Mouse (Mus musculus): Measurements from ENCODE around the gene Palmd.
A peak's percentile ranks its signal among the peaks of the same experiment; 100 is the strongest.

The Palmd gene

DNA sequence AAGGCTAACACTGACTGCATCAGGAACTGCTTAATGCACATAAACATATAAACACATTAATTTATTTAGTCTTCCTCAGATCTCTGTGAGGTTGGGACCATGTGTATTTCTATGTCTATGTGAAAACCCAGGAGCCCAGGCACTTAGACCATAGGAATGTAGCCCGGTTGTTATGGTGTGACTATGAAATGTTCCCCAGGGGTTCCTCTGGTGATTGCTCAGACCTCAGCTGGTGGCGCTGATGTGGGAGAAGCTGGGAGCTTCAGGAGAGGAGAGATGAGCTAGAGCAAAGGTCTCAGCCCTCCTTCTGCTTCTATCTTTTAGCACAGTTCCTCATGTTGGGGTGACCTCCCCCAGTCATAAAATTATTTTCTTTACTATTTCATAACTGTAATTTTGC, 8.4 kb downstream of the Palmd start:
- no peak for DNase-seq (ENCODE audit: low spot score in 2 of 2)

DNA sequence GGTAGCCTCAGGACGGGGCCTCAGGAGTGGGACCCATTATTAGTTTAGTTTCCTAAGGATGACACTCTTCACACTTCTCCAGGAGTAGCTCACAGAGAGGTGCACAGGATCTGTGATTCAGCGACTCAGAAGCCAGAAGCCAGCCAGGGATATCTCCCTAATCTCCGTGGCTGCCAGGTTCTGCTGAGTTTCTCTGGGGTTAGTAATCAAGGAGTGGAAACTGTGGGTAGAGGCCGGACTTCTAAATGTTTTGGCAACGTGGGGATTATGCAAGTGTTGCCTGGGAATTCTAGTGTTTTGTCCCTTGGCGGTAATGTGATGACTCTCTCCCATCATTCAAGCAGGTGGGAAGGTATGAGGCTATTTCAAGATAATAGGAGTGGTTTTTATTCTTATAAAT, 13.7 kb downstream of the Palmd start:
- DNase-seq (ENCODE audit: low spot score in 2 of 2), result no peak

DNA sequence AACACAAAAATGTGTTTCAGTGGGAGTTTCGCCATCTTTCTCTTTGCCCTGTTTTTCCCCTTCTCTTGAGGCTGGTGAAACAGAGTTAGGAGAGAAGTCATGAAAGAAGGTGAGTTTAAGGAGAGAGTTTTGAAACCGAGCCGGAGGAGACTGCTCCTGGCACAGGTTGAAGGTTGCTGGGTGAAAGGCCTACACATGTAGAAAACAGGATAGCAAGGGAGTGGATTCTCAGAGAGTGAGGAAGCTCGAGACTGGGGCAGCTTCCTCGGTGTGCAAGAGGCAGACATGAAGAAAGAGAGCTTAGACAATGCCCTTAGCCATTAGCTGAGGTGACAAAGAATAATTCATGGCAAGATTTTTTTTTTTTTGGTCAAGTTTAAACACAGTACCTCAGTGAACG, 15.4 kb downstream of the Palmd start:
- DNase-seq (ENCODE audit: low spot score in 2 of 2), result no peak

DNA sequence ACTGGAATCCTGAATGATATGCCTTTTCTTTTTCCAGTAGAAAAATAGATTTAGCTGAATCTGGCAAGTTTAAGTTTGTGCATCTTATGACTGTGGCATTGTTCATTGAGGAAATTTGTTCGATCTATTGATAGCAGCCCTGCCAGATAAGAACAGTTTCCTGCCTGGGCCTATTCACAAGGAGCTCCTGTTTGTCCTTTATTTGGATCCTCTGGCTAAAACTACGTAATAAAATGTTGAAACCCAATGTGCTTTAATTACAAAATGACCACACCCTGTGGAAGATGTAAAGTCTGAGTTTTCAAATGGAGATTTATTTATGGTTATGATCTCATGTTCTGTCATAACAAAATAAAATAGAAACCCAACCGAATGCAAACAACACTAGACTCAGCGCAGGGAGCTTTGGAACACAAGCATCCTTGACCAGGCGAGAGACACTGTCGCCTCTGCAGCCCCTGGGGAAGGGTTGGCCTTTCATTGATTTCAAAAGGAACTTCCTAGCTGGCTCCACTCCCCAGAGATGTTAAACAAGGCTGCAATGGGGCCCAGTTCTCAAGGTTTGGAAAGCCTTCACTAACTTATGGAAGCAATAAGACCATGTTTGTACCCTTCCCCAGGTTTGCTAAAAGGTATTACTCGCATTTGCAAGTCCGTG, 16.4 kb downstream of the Palmd start:
- DNase-seq (ENCODE audit: low spot score in 2 of 2), result no peak

DNA sequence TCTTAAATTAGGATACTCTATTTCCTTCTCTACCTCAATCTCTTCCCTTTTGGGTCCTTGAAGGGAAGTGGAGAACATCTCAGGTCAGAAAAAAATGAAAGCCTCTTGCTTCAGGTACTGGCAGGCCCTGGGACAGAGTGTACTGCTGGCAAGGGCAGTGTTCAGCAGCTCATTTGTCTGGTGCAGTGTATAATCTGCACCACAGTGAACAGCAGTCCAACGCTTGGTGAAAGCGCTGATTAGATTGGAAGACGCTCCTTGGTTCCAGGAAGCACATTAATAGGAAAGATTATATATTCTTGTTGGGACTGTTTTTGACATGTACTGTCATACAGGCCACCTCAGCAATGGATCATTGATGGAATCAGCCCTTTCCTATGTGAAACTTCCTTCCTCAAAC, 17.3 kb downstream of the Palmd start:
- no peak for DNase-seq (ENCODE audit: low spot score in 2 of 2)

DNA sequence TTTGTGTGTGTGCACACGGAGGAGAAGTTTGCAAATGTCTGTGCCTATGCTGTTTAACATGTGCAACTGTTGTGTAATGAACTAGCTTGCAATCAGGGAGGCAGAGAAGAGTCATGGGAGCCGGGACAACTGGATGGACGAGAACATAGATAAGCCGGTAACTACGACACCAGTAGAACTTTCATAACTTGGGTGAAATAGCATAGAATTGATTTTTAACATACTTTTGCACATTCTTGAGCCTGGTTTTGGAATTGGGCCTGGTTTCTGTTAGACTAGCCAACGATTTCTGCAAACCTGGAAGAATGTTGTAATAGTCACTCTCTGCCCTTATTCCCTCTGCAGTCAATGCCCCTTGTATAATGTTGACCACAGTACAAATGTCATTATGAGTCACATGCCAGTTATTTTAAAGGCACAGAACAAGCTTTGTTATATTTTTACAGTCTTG, 18.1 kb downstream of the Palmd start:
- DNase-seq (ENCODE audit: low spot score in 2 of 2), result no peak

DNA sequence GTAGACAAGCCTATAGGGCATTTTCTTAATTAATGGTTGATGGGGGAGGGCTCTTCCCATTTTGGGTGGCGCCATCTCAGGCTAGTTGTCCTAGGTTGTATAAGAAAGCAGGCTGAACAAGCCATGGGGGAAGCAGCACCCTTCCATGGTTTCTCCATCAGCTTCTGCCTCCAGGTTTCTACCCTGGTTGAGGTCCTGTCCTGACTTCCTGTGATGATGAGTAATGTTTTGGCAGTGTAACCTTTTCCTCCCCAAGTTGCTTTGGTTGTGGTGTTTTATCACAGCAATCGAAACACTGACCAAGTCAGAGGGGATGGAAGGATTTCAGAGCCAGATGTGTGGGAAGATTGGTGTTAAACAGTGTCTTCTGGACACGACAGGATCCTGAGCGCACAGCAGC, 22.3 kb downstream of the Palmd start:
- DNase-seq (ENCODE audit: low spot score in 2 of 2), result no peak

DNA sequence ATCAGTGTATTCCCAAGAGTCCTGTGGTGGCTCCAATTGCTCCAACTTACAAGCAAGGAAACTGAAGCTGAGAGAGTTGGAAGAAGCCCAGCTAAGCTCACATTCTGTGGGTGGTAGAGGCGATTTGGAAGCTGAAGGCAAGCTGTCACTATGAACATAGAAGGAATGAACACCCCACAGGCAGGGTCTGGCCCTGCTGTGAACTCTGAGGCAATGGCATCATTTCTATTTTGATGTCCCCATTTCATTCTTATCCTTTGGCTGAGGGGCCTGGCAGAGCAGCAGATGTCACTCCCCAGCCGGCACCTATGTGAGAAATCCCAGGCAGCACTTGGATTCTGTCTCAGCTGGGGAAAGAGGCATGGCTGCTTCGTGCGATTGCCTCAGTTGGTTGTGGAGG, 25.4 kb downstream of the Palmd start:
- no peak for DNase-seq (ENCODE audit: low spot score in 2 of 2)

DNA sequence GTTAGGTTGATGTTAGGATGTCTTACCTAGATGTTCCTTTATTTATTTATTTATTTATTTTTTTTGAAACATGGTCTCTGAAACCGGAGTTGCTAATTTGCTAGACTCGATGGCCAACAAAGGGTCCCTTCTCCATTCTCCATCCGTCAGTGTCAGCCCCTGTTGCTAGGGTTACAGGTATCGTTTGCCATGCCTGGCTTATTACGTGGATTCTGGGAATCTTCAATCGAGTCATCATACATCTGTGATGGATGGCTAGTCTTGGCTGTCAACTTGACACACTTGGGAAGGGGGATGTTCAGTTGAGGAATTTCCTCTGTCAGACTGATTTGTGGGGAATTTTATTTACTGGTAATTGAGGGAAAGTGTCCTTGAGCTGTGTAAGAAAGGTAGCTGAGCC, 26.0 kb downstream of the Palmd start:
- DNase-seq (ENCODE audit: low spot score in 2 of 2), result no peak

DNA sequence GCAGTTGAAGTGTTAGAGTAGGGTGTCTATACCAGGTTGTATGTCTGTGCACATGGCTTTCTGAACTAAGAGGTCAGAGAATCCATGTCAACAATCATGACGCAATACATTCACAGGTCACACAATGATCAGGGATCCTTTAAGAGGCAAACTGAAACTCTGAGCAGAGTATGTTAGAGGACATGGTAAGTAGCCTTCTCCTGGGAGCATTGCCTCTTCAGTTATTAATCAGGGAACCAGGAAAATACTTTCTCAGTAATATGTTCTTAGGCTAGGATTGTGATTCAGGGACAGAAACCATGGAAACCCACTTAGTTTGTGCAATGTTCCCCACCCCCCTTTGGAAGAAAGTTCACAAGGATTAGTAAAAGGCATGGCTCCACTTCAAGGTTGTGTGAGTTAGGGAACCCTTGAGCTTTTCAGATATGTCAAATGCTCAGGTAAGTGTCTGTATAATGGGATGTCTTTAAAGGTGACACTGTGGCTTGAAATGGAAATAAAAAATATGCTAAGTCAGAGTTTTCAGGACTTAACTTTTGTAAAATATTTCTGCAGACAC, 27.1 kb downstream of the Palmd start:
- DNase-seq (ENCODE audit: low spot score in 2 of 2), result no peak

DNA sequence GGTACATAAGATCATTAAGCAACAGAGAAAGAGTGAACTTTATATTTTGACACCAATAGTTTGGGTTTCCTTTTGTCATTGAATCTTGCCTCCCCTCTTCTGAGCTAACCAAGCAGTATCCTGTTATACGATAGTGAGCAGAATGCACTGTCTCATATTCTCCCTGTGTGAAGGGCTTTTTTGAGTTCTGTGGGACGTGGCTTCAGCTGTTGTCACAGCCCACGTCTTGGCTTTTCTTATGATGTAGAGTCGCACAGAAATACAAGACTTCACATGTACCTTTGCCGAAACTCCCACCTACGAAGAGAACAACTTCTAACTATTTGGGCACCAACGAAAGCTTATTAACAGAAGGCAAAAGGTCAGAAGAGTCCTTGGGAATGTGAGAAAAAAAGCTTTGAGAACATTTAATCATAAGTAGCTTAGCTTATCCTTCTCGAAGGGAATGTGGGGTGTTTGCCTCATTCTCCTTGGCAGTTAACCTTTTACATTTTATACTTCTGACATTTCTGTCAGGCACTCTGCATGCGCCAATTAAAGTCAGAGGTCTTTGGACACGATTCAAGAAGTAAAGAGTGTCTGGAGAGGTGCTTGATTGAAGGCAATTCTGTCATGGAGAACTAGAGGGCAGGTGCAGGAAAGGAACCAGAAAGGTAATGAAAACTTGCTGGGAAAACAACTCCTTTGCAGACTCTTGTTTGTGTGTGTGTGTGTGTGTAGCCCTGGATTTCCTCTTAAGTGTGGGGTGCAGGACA, 27.8 kb downstream of the Palmd start:
- DNase-seq (ENCODE audit: low spot score in 2 of 2), result no peak

DNA sequence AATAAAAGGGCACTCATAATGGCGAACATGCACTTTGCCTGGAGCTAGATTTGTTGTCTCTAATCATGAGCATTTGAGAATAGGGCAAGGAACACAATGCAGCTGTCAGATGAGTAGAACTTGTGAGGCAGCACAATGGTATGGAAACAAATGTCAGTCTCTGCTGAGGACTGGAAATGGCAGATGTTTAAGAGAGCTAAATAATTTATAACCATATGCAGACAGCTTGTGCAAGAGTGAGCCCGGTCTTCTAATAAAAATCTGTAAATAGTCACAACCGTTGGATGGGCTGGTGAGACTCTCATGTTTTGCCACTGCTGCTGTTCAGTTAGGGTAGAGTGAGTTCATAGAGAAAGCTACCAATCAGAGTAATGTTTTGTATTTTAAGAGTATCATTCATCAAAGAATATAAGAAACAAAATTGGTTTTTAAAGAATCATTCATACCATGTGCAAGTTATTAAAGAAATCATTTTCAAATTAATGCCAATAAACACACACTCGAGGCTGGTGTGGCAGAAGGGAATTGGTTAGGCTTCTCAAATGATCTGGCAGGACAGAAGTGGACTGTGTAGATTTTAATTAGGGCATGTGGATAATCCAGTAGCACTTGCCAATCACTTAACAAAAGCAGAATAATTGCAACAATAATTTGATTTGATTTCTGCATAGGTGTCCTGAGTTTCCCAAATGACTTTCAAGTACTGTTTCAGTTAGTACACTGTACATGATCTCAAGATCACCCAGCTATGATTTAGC, 31.7 kb downstream of the Palmd start:
- DNase-seq (ENCODE audit: low spot score in 2 of 2), result no peak

DNA sequence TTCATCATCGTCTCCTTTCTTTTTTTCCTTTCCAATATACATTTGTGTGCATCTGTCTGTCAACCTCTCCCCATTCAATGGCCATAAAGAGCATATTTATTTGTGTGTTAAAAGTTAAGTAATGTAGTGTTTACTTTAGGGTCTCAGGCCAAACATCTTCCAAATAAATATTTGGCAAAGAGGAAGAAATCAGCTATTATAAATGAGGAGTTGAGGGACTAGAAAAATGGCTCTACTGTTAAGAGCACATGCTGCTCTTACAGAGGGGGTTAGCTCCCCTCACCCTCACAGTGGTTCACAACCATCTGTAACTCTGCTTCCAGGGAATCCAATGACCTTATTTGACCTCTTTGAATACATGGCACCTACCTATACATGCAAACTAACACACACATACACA, 35.6 kb downstream of the Palmd start:
- no peak for DNase-seq (ENCODE audit: low spot score in 2 of 2)

DNA sequence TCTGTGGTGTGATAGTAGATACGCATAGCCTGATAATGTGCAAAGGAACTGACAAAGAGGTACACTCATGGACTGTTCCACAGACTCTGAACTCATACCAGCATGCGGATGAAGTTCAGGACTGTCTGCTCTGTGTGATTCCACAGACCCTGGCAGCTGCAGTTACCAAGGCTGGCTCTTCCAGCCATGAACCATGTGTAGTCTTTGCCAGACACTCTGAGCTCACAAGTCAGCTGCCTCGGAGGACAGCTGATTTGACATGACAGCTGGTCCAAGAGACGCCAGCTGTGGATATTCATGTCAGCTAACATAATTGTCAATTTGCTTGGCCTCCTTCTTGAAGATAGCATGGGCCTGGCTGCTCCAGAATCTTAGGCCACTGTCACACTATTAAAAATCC, 39.8 kb downstream of the Palmd start:
- no peak for DNase-seq (ENCODE audit: low spot score in 2 of 2)

DNA sequence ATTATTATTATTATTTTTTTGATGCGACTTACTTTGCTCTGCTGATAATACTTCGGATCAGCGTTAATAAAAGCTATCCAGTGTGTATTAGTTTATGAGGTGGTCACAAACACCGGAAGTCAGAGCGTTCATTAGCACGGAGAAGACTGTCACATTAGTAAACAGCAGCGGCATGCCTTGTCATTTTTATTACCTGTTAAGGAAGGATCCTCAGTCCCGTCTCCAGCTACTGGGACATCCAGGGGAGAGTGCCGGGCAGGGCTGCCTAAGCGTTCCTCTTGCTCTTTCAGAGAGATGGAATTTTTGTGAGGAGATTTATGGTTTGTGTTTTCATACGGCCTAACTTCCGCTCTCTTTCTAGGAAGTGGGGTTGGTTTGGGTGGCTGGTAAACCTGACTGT, 45.7 kb downstream of the Palmd start:
- DNase-seq (ENCODE audit: low spot score in 2 of 2), result no peak

DNA sequence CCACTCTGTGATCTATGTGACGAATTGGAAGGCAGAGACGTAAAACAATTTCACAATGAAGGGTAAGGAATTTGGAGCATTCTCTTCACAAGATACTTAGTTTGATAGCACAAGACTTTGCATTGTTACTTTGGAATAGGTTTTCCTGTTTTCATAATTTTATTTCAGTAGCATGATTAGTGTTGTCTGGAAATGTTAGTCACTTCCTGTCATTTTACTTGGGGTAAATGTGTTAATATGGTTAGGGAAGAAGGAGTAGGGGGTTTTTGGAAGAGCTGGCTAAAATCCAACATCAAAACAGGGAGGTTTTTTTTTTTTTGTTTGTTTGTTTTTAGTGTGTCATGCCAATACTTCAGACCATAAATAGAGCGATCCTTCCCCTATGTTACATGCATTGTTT, 47.3 kb downstream of the Palmd start:
- no peak for DNase-seq (ENCODE audit: low spot score in 2 of 2)

DNA sequence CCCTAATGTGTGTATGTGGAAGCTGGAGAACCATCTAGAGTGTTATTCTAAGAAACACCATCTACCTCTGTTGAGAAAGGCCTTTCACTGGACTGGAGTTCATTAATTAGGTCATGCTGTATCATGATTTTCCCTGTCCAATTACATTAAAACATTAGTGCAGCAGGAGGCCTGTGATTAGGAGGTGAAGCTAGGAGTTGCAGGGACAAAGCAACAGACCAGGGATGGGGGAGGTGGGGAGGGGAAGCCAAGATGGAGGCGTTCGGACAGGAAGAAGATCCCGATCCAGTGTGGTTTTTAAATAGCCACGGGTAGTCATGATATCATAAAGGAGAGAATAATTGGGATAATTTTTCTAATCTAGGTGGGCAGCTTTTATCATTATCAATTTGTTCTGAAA, 51.8 kb downstream of the Palmd start:
- no peak for DNase-seq (ENCODE audit: low spot score in 2 of 2)

DNA sequence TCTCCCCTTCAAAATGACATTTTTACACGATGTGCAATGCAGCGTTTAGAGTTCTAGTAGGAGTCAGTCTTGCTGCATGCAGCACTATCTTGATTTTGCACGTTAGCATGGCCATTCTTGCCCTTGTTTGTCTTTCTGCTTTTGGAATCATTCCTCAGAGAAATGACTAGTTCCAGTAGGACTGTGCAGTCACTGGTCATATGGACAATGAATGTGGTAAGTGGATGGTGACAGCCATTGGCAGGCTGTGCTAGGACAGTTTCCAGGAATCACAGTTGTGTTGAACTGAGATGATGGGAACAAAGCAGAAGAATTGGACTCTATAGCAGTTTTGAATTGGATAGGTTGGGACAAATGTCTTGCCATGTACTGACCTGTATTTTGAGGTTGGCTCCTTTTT, 53.9 kb downstream of the Palmd start:
- no peak for DNase-seq (ENCODE audit: low spot score in 2 of 2)

DNA sequence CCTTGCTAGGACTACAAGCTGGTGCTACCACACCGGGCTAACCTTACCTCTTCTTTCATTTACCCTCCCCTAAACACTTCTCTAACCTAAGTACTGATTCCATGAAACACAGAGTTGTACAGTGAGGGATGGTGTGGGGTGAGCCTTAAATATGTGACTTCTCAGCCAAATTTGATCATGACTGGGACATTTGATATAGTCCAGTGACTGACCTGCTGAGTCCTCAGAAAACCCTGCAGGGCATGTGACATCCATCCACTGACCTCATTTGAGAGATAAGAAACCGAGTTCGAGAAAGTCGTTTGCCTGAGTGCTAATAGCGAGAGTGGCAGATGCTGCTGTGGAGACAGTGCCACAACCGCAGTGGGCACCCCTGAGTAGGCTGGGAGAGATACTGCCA, 54.4 kb downstream of the Palmd start:
- DNase-seq (ENCODE audit: low spot score in 2 of 2), result no peak

DNA sequence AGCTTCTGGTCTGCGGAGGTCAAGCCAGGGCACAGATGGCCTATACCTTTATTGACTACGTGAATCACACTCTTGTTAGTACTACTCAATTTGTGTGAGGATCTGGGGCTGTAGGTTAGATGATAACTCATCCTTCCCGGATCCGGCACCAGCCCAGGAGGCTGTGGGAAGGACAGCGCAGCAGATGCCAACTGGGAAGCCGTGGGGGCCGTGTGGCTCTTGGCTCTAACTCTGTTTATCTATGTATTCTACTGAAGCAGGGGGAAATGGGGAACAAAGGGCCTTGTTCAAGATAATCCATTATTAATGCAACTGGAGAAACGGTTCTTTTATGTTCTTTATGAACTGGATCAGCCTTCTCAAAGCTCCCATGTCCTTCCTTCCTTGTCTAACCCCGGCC, 62.2 kb downstream of the Palmd start:
- no peak for DNase-seq (ENCODE audit: low spot score in 2 of 2)

DNA sequence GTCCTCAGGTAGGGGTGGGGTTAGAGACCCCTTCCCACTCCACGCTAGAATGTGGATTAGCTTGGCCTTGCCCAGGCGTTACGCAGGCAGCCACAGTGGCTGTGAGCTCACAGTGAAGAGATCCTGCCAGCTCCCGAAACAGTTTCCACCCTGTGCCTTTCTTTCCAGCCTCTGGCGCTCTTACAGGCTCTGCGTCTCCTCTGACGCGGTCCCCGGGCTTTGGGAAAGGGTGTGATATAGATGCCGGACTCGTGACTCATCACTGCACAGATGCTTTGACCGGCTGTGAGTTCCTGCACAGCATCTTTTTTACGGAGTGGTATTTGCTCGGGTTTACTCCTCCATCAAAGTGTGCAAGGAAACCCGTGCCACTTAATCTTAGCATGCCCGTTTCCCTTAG, 62.9 kb downstream of the Palmd start:
- DNase-seq (ENCODE audit: low spot score in 2 of 2), result no peak

DNA sequence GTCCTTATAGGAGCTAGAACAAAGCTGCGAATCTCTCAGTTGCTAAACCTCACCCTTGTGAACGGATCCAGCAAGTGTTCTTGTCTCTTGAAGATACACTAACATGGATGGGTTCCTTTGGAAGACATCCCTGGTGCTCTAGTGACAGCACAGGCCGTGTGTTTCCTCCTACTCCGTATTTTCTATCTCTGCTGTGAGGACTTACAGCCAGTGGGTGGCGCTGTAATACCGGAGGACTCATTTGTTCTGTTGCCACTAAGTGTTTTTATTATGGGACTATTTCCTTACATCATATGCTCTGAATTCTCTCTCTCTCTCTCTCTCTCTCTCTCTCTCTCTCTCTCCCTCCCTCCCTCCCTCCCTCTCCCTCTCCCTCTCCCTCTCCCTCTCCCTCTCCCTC, 64.6 kb downstream of the Palmd start:
- DNase-seq (ENCODE audit: low spot score in 2 of 2), result peak in 1 of 2 experiments; percentile 7

DNA sequence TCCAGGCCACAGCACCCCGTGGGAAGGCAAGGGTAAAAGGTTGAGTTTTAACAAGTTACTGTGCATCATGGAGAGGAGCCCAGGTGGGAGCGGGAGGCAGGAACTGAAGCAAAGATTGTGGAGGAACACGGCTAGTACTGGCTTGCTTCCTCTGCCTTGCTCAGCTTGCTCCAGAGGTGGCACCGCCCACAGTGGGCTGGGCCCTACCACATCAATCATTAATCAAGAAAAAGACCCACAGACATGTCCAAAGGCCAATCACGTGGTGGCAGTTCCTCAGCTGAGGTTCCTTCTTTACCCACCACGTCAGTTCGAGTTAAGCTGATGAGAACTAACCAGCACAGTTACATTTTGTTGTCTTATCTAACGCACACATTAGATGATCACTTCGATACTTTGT, 75.9 kb downstream of the Palmd start:
- no peak for DNase-seq (ENCODE audit: low spot score in 2 of 2)
